Mouse (Mus musculus) CH12.LX (cell line): ENCODE measurements around the gene Commd8. TPM values are rescaled to one million over a fixed set of nuclear protein-coding genes. Genes with fewer than 3 reads are reported as not detected.

ENCODE experiments used
- DNase-seq: peaks from one replicate; pipeline ENCODE4 v3.0.0-alpha.2; 2013; ENCODE audit errors: extremely low read depth
- H3K27ac ChIP-seq: 2 replicates; pipeline ENCODE4 v1.5.1; 2012; ENCODE audit warnings: low read depth, mild to moderate bottlenecking, control low read depth, moderate library complexity; ENCODE audit not compliant: insufficient read depth
- H3K27me3 ChIP-seq: replicated peaks from 2 replicates; pipeline ENCODE3; 2012; ENCODE audit warnings: inconsistent platforms
- H3K36me3 ChIP-seq, 2 experiments: replicated peaks in 1 of 2; 2 replicates each; pipeline versions ENCODE3 to v1.6.1; 2012; ENCODE audit warnings: inconsistent platforms in 1 of 2, low read length in 1 of 2, mild to moderate bottlenecking in 1 of 2, mixed read lengths in 1 of 2, moderate library complexity in 1 of 2; ENCODE audit not compliant: control insufficient read depth in 1 of 2, insufficient read depth in 1 of 2
- H3K4me1 ChIP-seq, 2 experiments: 2 replicates each; pipeline ENCODE4 v1.6.1; 2012; ENCODE audit warnings: inconsistent platforms in 1 of 2, moderate library complexity in 1 of 2; ENCODE audit not compliant: insufficient read depth in 2 of 2, control insufficient read depth in 1 of 2
- H3K4me2 ChIP-seq: 2 replicates; pipeline ENCODE4 v1.6.1; 2012; ENCODE audit warnings: low read depth, mild to moderate bottlenecking, control low read depth; ENCODE audit not compliant: poor library complexity, insufficient read depth, severe bottlenecking
- H3K4me3 ChIP-seq, 3 experiments: fragments of 150-350 bp in 1 of 3; sonication (generic) in 1 of 3; replicated peaks in 1 of 3; 2 replicates each; pipeline versions ENCODE3 to v1.5.1; 2011 to 2012; ENCODE audit warnings: low read depth in 2 of 3, low read length in 2 of 3, mild to moderate bottlenecking in 2 of 3, moderate library complexity in 2 of 3, control low read depth in 1 of 3, improper control_type of control experiment in 1 of 3, inconsistent platforms in 1 of 3, mixed read lengths in 1 of 3; ENCODE audit not compliant: poor library complexity in 1 of 3
- H3K79me2 ChIP-seq: replicated peaks from 2 replicates; pipeline ENCODE4 v1.6.1; 2012; ENCODE audit warnings: mild to moderate bottlenecking, moderate library complexity; ENCODE audit not compliant: control insufficient read depth, poor library complexity, insufficient read depth, severe bottlenecking; ENCODE audit errors: extremely low read depth
- H3K9ac ChIP-seq: 2 replicates; pipeline ENCODE4 v1.6.1; 2012; ENCODE audit warnings: low read depth, mild to moderate bottlenecking, control low read depth, moderate library complexity; ENCODE audit not compliant: insufficient read depth
- H3K9me3 ChIP-seq: replicated peaks from 2 replicates; pipeline ENCODE3; 2012; ENCODE audit warnings: low read length, inconsistent platforms, mixed read lengths
- CHD1 ChIP-seq: IDR thresholded peaks from 2 replicates; pipeline ENCODE4 v1.6.1; 2012; ENCODE audit warnings: low read depth, low read length, improper control_type of control experiment, inconsistent platforms
- CTCF ChIP-seq, 2 experiments: IDR thresholded peaks in 1 of 2; conservative IDR thresholded peaks in 1 of 2; 2 replicates each; pipeline ENCODE4 v1.5.1; 2011 to 2012; ENCODE audit warnings: low read depth in 2 of 2, low read length in 2 of 2, improper control_type of control experiment in 1 of 2, inconsistent platforms in 1 of 2, mild to moderate bottlenecking in 1 of 2, moderate library complexity in 1 of 2
- E2F4 ChIP-seq: IDR thresholded peaks from 2 replicates; pipeline ENCODE4 v1.6.1; 2011; ENCODE audit warnings: low read depth, low read length, improper control_type of control experiment; ENCODE audit not compliant: insufficient replicate concordance
- ELF1 ChIP-seq: IDR thresholded peaks from 2 replicates; pipeline ENCODE4 v1.6.1; 2014; ENCODE audit warnings: low read depth, mild to moderate bottlenecking, inconsistent platforms, low read length, improper control_type of control experiment
- EP300 ChIP-seq: IDR thresholded peaks from 2 replicates; pipeline ENCODE4 v1.6.1; 2011; ENCODE audit warnings: low read length, improper control_type of control experiment
- HCFC1 ChIP-seq: IDR thresholded peaks from 2 replicates; pipeline ENCODE4 v1.6.1; 2012; ENCODE audit warnings: low read depth, mild to moderate bottlenecking, inconsistent platforms, low read length, improper control_type of control experiment
- IRF4 ChIP-seq: IDR thresholded peaks from 2 replicates; pipeline ENCODE4 v1.6.1; 2014; ENCODE audit warnings: low read depth, mild to moderate bottlenecking, inconsistent platforms, low read length, improper control_type of control experiment
- MAFK ChIP-seq: IDR thresholded peaks from 2 replicates; pipeline ENCODE4 v1.6.1; 2011; ENCODE audit warnings: low read length, improper control_type of control experiment; ENCODE audit not compliant: insufficient replicate concordance
- MAX ChIP-seq: IDR thresholded peaks from 2 replicates; pipeline ENCODE4 v1.6.1; 2011; ENCODE audit warnings: low read length, improper control_type of control experiment
- MAZ ChIP-seq: IDR thresholded peaks from 2 replicates; pipeline ENCODE4 v1.6.1; 2012; ENCODE audit warnings: low read depth, mild to moderate bottlenecking, inconsistent platforms, low read length, improper control_type of control experiment, moderate library complexity
- MEF2A ChIP-seq: IDR thresholded peaks from 2 replicates; pipeline ENCODE4 v1.6.1; 2014; ENCODE audit warnings: low read depth, mild to moderate bottlenecking, inconsistent platforms, low read length, improper control_type of control experiment, borderline replicate concordance
- NELFE ChIP-seq: IDR thresholded peaks from 2 replicates; pipeline ENCODE4 v1.6.1; 2011; ENCODE audit warnings: low read depth, low read length, improper control_type of control experiment
- POLR2A ChIP-seq: IDR thresholded peaks from 2 replicates; pipeline ENCODE4 v1.6.1; 2011; ENCODE audit warnings: low read depth, mild to moderate bottlenecking, improper control_type of control experiment, low read length
- POLR2AphosphoS2 ChIP-seq: IDR thresholded peaks from 2 replicates; pipeline ENCODE4 v1.6.1; 2011; ENCODE audit warnings: low read depth, low read length, improper control_type of control experiment
- RAD21 ChIP-seq: IDR thresholded peaks from 2 replicates; pipeline ENCODE4 v1.6.1; 2011; ENCODE audit warnings: low read depth, mild to moderate bottlenecking, low read length, improper control_type of control experiment, moderate library complexity
- SMC3 ChIP-seq: IDR thresholded peaks from 2 replicates; pipeline ENCODE4 v1.6.1; 2011; ENCODE audit warnings: low read depth, low read length, improper control_type of control experiment
- USF1 ChIP-seq: IDR thresholded peaks from 2 replicates; pipeline ENCODE4 v1.6.1; 2014; ENCODE audit warnings: low read depth, mild to moderate bottlenecking, inconsistent platforms, low read length, improper control_type of control experiment
- USF2 ChIP-seq: conservative IDR thresholded peaks from 2 replicates; pipeline ENCODE4 v1.6.1; 2011; ENCODE audit warnings: low read depth, low read length, improper control_type of control experiment
- ZMIZ1 ChIP-seq: IDR thresholded peaks from 2 replicates; pipeline ENCODE4 v1.6.1; 2012; ENCODE audit warnings: low read depth, mild to moderate bottlenecking, inconsistent platforms, low read length, improper control_type of control experiment
- dilution Hi-C: fragments of 300-500 bp; cut with MboI; formaldehyde crosslinking; loops from 2 replicates; pipeline ENCODE4 v1.14.3; 2020; ENCODE audit warnings: low sequenced_read_pairs; ENCODE audit not compliant: extremely low pct_unique_long_range_greater_than_20kb, extremely low pct_ligation_motif_present
- in situ Hi-C: fragments of 300-500 bp; cut with MboI; formaldehyde crosslinking; loops from 3 replicates; pipeline ENCODE4 v1.14.3; 2019; ENCODE audit warnings: low sequenced_read_pairs, low pct_ligation_motif_present, low pct_unique_long_range_greater_than_20kb, mixed read lengths
- polyA plus RNA-seq: library from polyadenylated mRNA; unstranded; fragments of >175 nt; gene quantifications from 2 replicates; pipeline ENCODE4 v1.2.1, GENCODE M21; 2012; ENCODE audit warnings: low read depth; ENCODE audit not compliant: insufficient read length
- total RNA-seq, 2 experiments: library from RNA; depleted of rRNA; stranded (reverse); fragments of 300-350 nt in 1 of 2; fragments of >200 nt in 1 of 2; gene quantifications; 2 replicates each; pipeline ENCODE4 v1.2.3; 2012 to 2014

Commd8 gene
- total and polyA plus RNA-seq, 3 experiments, result 38.5 to 106 (median 47.4) TPM

GRCm38 (mm10) chr5:72181194-72181593, 13.2 kb upstream of the Commd8 start:
- H3K9ac ChIP-seq, result no peak overlapping the region
- H3K36me3 ChIP-seq, result no peaks in the 10 kb centered on the region
- no peak overlapping the region for H3K4me2 ChIP-seq
- DNase-seq, result no peak
- TF ChIP-seq POLR2A (no peak), POLR2AphosphoS2 (no peak), NELFE (no peak), USF2 (no peak), CTCF (conservative IDR thresholded peaks at IDR 0.05 in 1 of 2, IDR thresholded peaks at IDR 0.05 in 1 of 2; ENCODE audit: low read depth in 2 of 2, low read length in 2 of 2) (no peak), HCFC1 (no peak), RAD21 (no peak), MAFK (no peak), IRF4 (no peak)
- TF ChIP-seq, all 38 proteins: peak for 0
- Histone ChIP-seq H3K27ac (no peak overlapping the region), H3K27me3 (no peaks in the 10 kb centered on the region), H3K79me2 (no peaks in the 10 kb centered on the region), H3K4me1 (peaks cover 20 to 31% of the 10 kb centered on the region in 2 experiments), H3K9me3 (no peaks in the 10 kb centered on the region), H3K4me3 (no peak overlapping the region)
- dilution Hi-C loops (no loop called here), in situ Hi-C loops (no loop called here)

DNA sequence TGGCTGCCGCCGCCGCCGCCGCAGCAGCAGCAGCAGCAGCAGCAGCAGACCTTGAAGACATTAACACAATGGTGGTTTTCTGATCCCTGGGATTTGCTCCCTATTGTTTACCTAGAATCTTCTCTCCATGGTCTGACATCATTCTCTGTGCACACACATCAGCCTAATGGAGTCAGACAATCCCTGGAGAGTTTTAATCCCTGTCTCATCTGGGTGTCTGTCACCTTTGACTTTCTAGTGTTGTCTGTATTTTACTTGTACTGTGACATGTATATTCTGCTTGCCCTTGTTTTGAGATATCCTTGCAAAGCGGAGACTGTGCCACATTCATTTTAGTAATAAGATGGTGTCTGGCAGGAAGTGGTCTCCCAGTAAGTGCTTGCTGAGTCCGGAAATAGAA, 7.5 kb upstream of the Commd8 start:
- no peak overlapping the region for H3K27ac ChIP-seq
- no peaks in the 10 kb centered on the region for H3K79me2 ChIP-seq
- H3K36me3 ChIP-seq, result no peaks in the 10 kb centered on the region
- TF ChIP-seq E2F4 (no peak), ZMIZ1 (no peak), MAFK (no peak), ELF1 (no peak), MAX (no peak), MEF2A (no peak), MAZ (no peak), CHD1 (no peak), SMC3 (no peak), EP300 (no peak), USF1 (no peak), NELFE (no peak), IRF4 (no peak)
- no peak for DNase-seq
- no peak overlapping the region for H3K4me2 ChIP-seq
- no peak overlapping the region for H3K4me3 ChIP-seq
- dilution Hi-C loops (no loop called here), in situ Hi-C loops (no loop called here)
- no peaks in the 10 kb centered on the region for H3K27me3 ChIP-seq
- H3K9me3 ChIP-seq, result no peaks in the 10 kb centered on the region
- H3K9ac ChIP-seq, result no peak overlapping the region
- peaks cover 0 to 5% of the 10 kb centered on the region in 2 experiments; a peak in 1 of 4 replicates for H3K4me1 ChIP-seq
